Mouse (Mus musculus) neutrophil, adult 65 days (primary cell): ENCODE measurements around the gene Gm45233. TPM values are rescaled to one million over a fixed set of nuclear protein-coding genes. Genes with fewer than 3 reads are reported as not detected.

Experiments
- total RNA-seq: library from RNA; stranded (reverse); gene quantifications from 2 replicates; pipeline ENCODE4 v1.2.4, GENCODE M21; 2023

The Gm45233 gene
- total RNA-seq = not detected in 2 replicates

GRCm38 (mm10) chr7:43443917-43444293 lies at the start of gene Gm45233, which contains the start of gene Etfb:
Gm45233 (plus strand) TSS chr7:43444128.
Etfb (plus strand) TSS chr7:43444083.

GRCm38 (mm10) chr7:43408131-43408553 lies 35.8 kb upstream of the Gm45233 start, which contains the start of gene Siglecg:
Siglecg (plus strand) TSS chr7:43408204.

GRCm38 (mm10) chr7:43427406-43427805 lies 16.5 kb upstream of the Gm45233 start, which contains the start of gene Lim2:
Lim2 (plus strand) TSS chr7:43427670.

GRCm38 (mm10) chr7:43436341-43437255 lies 7.3 kb upstream of the Gm45233 start, which contains the start of gene Nkg7:
Nkg7 (plus strand) TSS chr7:43437073.

GRCm38 (mm10) chr7:43440482-43440881 lies 3.4 kb upstream of the Gm45233 start, which contains the start of gene Cldnd2:
Cldnd2 (plus strand) TSS chr7:43440782.

GRCm38 (mm10) chr7:43462851-43463250 lies 18.9 kb downstream of the Gm45233 start, which contains the start of gene Vsig10l:
Vsig10l (plus strand) TSS chr7:43463151.

GRCm38 (mm10) chr7:43489631-43490125 lies 45.8 kb downstream of the Gm45233 start, which contains the start of gene Iglon5:
Iglon5 (minus strand) TSS chr7:43490075.

Other genes starting within 250 kb of the Gm45233 start
- 18.1 and 26.7 TPM in 2 replicates for gene Zfp715, start 130.8 kb upstream of the Gm45233 start, total RNA-seq
- 9.6 and 11.8 TPM in 2 replicates for gene Siglecf, start 92.8 kb upstream of the Gm45233 start, total RNA-seq
- 61.1 and 72.3 TPM in 2 replicates for gene Siglecg, start 35.9 kb upstream of the Gm45233 start, total RNA-seq
- not detected in 2 replicates for gene Lim2, start 16.5 kb upstream of the Gm45233 start, total RNA-seq
- 18.8 and 33.1 TPM in 2 replicates for gene Nkg7, start 7.1 kb upstream of the Gm45233 start, total RNA-seq
- not detected in 2 replicates for gene Cldnd2, start 3.3 kb upstream of the Gm45233 start, total RNA-seq
- 51.2 and 76.8 TPM in 2 replicates for gene Etfb, start within 50 bp of the Gm45233 start, total RNA-seq
- 9.9 and 11.4 TPM in 2 replicates for gene Vsig10l, start 19.0 kb downstream of the Gm45233 start, total RNA-seq
- gene Iglon5, start 45.9 kb downstream of the Gm45233 start, total RNA-seq = not detected in 2 replicates
- gene 4931406B18Rik, start 61.8 kb downstream of the Gm45233 start, total RNA-seq = 0.98 TPM in 1 of 2 replicates, not detected in the other
- 529 and 701 TPM in 2 replicates for gene Cd33, start 100.3 kb downstream of the Gm45233 start, total RNA-seq
- gene Zfp658, start 118.1 kb downstream of the Gm45233 start, total RNA-seq = 3.1 and 3.6 TPM in 2 replicates
- 11.0 and 12.6 TPM in 2 replicates for gene Zfp719, start 135.5 kb downstream of the Gm45233 start, total RNA-seq
- 0.41 and 0.63 TPM in 2 replicates for gene Zfp819, start 163.0 kb downstream of the Gm45233 start, total RNA-seq
- gene Ceacam18, start 190.6 kb downstream of the Gm45233 start, total RNA-seq = not detected in 2 replicates
- 153 and 158 TPM in 2 replicates for gene Siglece, start 216.0 kb downstream of the Gm45233 start, total RNA-seq
- 2.6 and 3.2 TPM in 2 replicates for gene Ctu1, start 227.9 kb downstream of the Gm45233 start, total RNA-seq
- gene Klk14, start 246.3 kb downstream of the Gm45233 start, total RNA-seq = not detected in 2 replicates